In genomic region chr2:26628792-26629437, GRCm38 (mm10) we compare ENCODE assay signal across 8 mouse cellular contexts. TPM values are rescaled to one million over a fixed set of nuclear protein-coding genes. Genes with fewer than 3 reads are reported as not detected.
A peak's percentile ranks its signal among the peaks of the same experiment; 100 is the strongest.
DNase-seq lines count a peak whose midpoint lies in the region; ATAC-seq and TF ChIP-seq lines count a peak whose summit lies in the region.

No protein-coding gene starts in this region.

- no peak for DNase-seq in layer of hippocampus, adult 2 months (ENCODE audit: low spot score in 2 of 2)
- no peak for DNase-seq in layer of hippocampus, adult 8-10 months (ENCODE audit: low spot score in 2 of 2)
- DNase-seq in cerebellum, postnatal 10 days, result peak; percentile 35 to 57
- peak; percentile 59 for DNase-seq in hindbrain, embryonic 11.5 days (ENCODE audit: low spot score)
- no peak for DNase-seq in adrenal gland, postnatal 36 days
- DNase-seq in frontal cortex, adult 2 months (ENCODE audit: extremely low spot score in 1 of 2, low spot score in 1 of 2), result no peak
- no peak for DNase-seq in adrenal gland, adult 18-20 months (ENCODE audit: low spot score in 2 of 2)

- no peaks in the 10 kb centered on the region for H3K36me3 ChIP-seq in hindbrain, embryonic 11.5 days (ENCODE audit: control insufficient read depth, insufficient read depth, low read length)
- 0 out of 2 replicates have a peak, but pooled peaks cover 5% of the 10 kb centered on the region for H3K36me3 ChIP-seq in midbrain, embryonic 12.5 days

- peak overlapping the region; percentile 98 for H3K9ac ChIP-seq in hindbrain, embryonic 11.5 days (ENCODE audit: low read depth, low read length)
- H3K9ac ChIP-seq in midbrain, embryonic 12.5 days (replicated peaks), result peak overlapping the region; percentile 95

- H3K27ac ChIP-seq in layer of hippocampus, adult 2 months, result peak overlapping the region; percentile 97
- H3K27ac ChIP-seq in hindbrain, embryonic 11.5 days (ENCODE audit: low read depth, low read length), result peak overlapping the region; percentile 70
- H3K27ac ChIP-seq in midbrain, embryonic 12.5 days (replicated peaks), result peak overlapping the region; percentile 83

- WGBS in hindbrain, embryonic 11.5 days, result 20% methylated on average over 5 of the region's 5 CpGs
- 11% methylated on average over 5 of the region's 5 CpGs for WGBS in midbrain, embryonic 12.5 days

- peak overlapping the region; percentile 96 for H3K4me2 ChIP-seq in hindbrain, embryonic 11.5 days (replicated peaks; ENCODE audit: low read depth, low read length)
- H3K4me2 ChIP-seq in midbrain, embryonic 12.5 days (replicated peaks), result peak overlapping the region; percentile 93

- peaks cover 10% of the 10 kb centered on the region for H3K4me1 ChIP-seq in hindbrain, embryonic 11.5 days (replicated peaks; ENCODE audit: control insufficient read depth, insufficient read depth, low read length)
- H3K4me1 ChIP-seq in midbrain, embryonic 12.5 days, result peaks cover 34% of the 10 kb centered on the region

- peak overlapping the region; percentile 84 for H3K4me3 ChIP-seq in layer of hippocampus, adult 2 months
- peak overlapping the region; percentile 74 for H3K4me3 ChIP-seq in hindbrain, embryonic 11.5 days (ENCODE audit: low read depth, low read length)
- H3K4me3 ChIP-seq in midbrain, embryonic 12.5 days, result peak overlapping the region; percentile 69

- no peak for TF ChIP-seq CTCF in layer of hippocampus, adult 2 months (conservative IDR thresholded peaks at IDR 0.05)

- H3K27me3 ChIP-seq in hindbrain, embryonic 11.5 days (ENCODE audit: control insufficient read depth, insufficient read depth, low read length), result no peaks in the 10 kb centered on the region
- H3K27me3 ChIP-seq in midbrain, embryonic 12.5 days, result peaks cover 4% of the 10 kb centered on the region; the same call in 1 of the 2 replicates

- H3K9me3 ChIP-seq in hindbrain, embryonic 11.5 days (ENCODE audit: control insufficient read depth, low read length), result no peaks in the 10 kb centered on the region
- H3K9me3 ChIP-seq in midbrain, embryonic 12.5 days, result no peaks in the 10 kb centered on the region

- ATAC-seq in hindbrain, embryonic 11.5 days (ENCODE audit: low FRiP score), result peak; percentile 60
- ATAC-seq in midbrain, embryonic 12.5 days (ENCODE audit: low FRiP score, low read depth), result peak; percentile 68

RNA-seq across cellular contexts. Expression of gene Fam69b, which starts 0.7 kb away (rescaled TPM):
- 10 to 100 TPM; 70.3 to 72.6 TPM for total RNA-seq in layer of hippocampus, adult 2 months (2021)
- 10 to 100 TPM; 66.1 to 70.8 (median 68.5) TPM for total RNA-seq in layer of hippocampus, adult 8-10 months (2022)
- polyA plus RNA-seq in hindbrain, embryonic 11.5 days (2014; fragmentation: Nextera tagmentation; extraction: Ambion mirVana), result 38.4 and 45.5 TPM in 2 replicates
- polyA plus RNA-seq in midbrain, embryonic 12.5 days (2016; fragmentation: Nextera tagmentation; extraction: Ambion mirVana), result 75.1 and 77.5 TPM in 2 replicates
- 1 to 10 TPM; 5.8 to 8.8 TPM for total RNA-seq in adrenal gland, postnatal 36 days (2021)
- 82.4 and 88.0 TPM in 2 replicates for polyA plus RNA-seq in frontal cortex, adult 2 months (2012; rRNA removed)
- 10 to 100 TPM in 1 of 2 experiments, 1 to 10 TPM in 1; 8.6 to 13.9 TPM for total RNA-seq in adrenal gland, adult 18-20 months (2021)

RNA-seq across cellular contexts. Expression of gene Agpat2, which starts 24.7 kb away (rescaled TPM):
- 1 to 10 TPM; 1.6 to 2.5 TPM for total RNA-seq in layer of hippocampus, adult 2 months (2021)
- total RNA-seq in layer of hippocampus, adult 8-10 months (2022), result 1 to 10 TPM; 1.1 to 4.9 (median 3.7) TPM
- 7.3 and 7.5 TPM in 2 replicates for polyA plus RNA-seq in hindbrain, embryonic 11.5 days (2014; fragmentation: Nextera tagmentation; extraction: Ambion mirVana)
- 6.9 and 9.6 TPM in 2 replicates for polyA plus RNA-seq in midbrain, embryonic 12.5 days (2016; fragmentation: Nextera tagmentation; extraction: Ambion mirVana)
- 100 to 1,000 TPM; 301 to 364 TPM for total RNA-seq in adrenal gland, postnatal 36 days (2021)
- polyA plus RNA-seq in frontal cortex, adult 2 months (2012; rRNA removed), result 2.7 and 3.6 TPM in 2 replicates
- 100 to 1,000 TPM; 431 to 896 TPM for total RNA-seq in adrenal gland, adult 18-20 months (2021)

RNA-seq across cellular contexts. Expression of gene Lcn4, which starts 42.2 kb away (rescaled TPM):
- not detected for total RNA-seq in layer of hippocampus, adult 2 months (2021)
- total RNA-seq in layer of hippocampus, adult 8-10 months (2022), result not detected
- polyA plus RNA-seq in hindbrain, embryonic 11.5 days (2014; fragmentation: Nextera tagmentation; extraction: Ambion mirVana), result not detected in 2 replicates
- not detected in 2 replicates for polyA plus RNA-seq in midbrain, embryonic 12.5 days (2016; fragmentation: Nextera tagmentation; extraction: Ambion mirVana)
- total RNA-seq in adrenal gland, postnatal 36 days (2021), result not detected
- not detected in 2 replicates for polyA plus RNA-seq in frontal cortex, adult 2 months (2012; rRNA removed)
- not detected for total RNA-seq in adrenal gland, adult 18-20 months (2021)

RNA-seq across cellular contexts. Expression of gene Gm20532, which starts 42.5 kb away (rescaled TPM):
- total RNA-seq in layer of hippocampus, adult 2 months (2021), result not detected
- not detected for total RNA-seq in layer of hippocampus, adult 8-10 months (2022)
- polyA plus RNA-seq in hindbrain, embryonic 11.5 days (2014; fragmentation: Nextera tagmentation; extraction: Ambion mirVana), result not detected in 2 replicates
- polyA plus RNA-seq in midbrain, embryonic 12.5 days (2016; fragmentation: Nextera tagmentation; extraction: Ambion mirVana), result not detected in 2 replicates
- not detected for total RNA-seq in adrenal gland, postnatal 36 days (2021)
- polyA plus RNA-seq in frontal cortex, adult 2 months (2012; rRNA removed), result not detected in 2 replicates
- not detected for total RNA-seq in adrenal gland, adult 18-20 months (2021)

RNA-seq across cellular contexts. Expression of gene Egfl7, which starts 49.1 kb away (rescaled TPM):
- total RNA-seq in layer of hippocampus, adult 2 months (2021), result 10 to 100 TPM; 72.2 to 74.3 TPM
- total RNA-seq in layer of hippocampus, adult 8-10 months (2022), result 10 to 100 TPM; 62.4 to 90.7 (median 72.7) TPM
- polyA plus RNA-seq in hindbrain, embryonic 11.5 days (2014; fragmentation: Nextera tagmentation; extraction: Ambion mirVana), result 62.7 and 65.2 TPM in 2 replicates
- polyA plus RNA-seq in midbrain, embryonic 12.5 days (2016; fragmentation: Nextera tagmentation; extraction: Ambion mirVana), result 50.4 and 64.8 TPM in 2 replicates
- 100 to 1,000 TPM in 1 of 2 experiments, 10 to 100 TPM in 1; 86.2 to 127 TPM for total RNA-seq in adrenal gland, postnatal 36 days (2021)
- polyA plus RNA-seq in frontal cortex, adult 2 months (2012; rRNA removed), result 123 and 130 TPM in 2 replicates
- total RNA-seq in adrenal gland, adult 18-20 months (2021), result 100 to 1,000 TPM in 1 of 2 experiments, 10 to 100 TPM in 1; 97.9 to 102 TPM

Comparison
In these comparisons a context has a peak if more than half of its experiments do, and no peak if none do; other contexts are left out.
1. DNase-seq: peak in cerebellum, postnatal 10 days (2 of 2) and hindbrain, embryonic 11.5 days (single experiment); none in layer of hippocampus, adult 2 months (0 of 2), layer of hippocampus, adult 8-10 months (0 of 2), adrenal gland, postnatal 36 days (0 of 2), frontal cortex, adult 2 months (0 of 2) and adrenal gland, adult 18-20 months (0 of 2).
2. RNA of gene Fam69b, which starts 0.7 kb away (total RNA-seq): 70.3 to 72.6 TPM in layer of hippocampus, adult 2 months and 66.1 to 70.8 TPM in layer of hippocampus, adult 8-10 months; 8.6 to 13.9 TPM in adrenal gland, adult 18-20 months and 5.8 to 8.8 TPM in adrenal gland, postnatal 36 days; every median in the first group is over 4 times any median in the second.
3. RNA of gene Agpat2, which starts 24.7 kb away (total RNA-seq): 431 to 896 TPM in adrenal gland, adult 18-20 months and 301 to 364 TPM in adrenal gland, postnatal 36 days; 1.1 to 4.9 TPM in layer of hippocampus, adult 8-10 months and 1.6 to 2.5 TPM in layer of hippocampus, adult 2 months; every median in the first group is over 10 times any median in the second.
4. Peak in every context shown above with its lines, with median percentiles within 50 percentile points of each other: H3K27ac ChIP-seq and H3K4me3 ChIP-seq.